Mouse (Mus musculus) heart, adult 11 months (tissue): ENCODE measurements around the gene Tcaf1.

Source experiments
- DNase-seq: peaks from one replicate; pipeline ENCODE4 v3.0.0; 2022

Tcaf1 gene

GRCm38 (mm10) chr6:42709291-42710211 is at the start of gene Tcaf1:
TSS of gene Tcaf1 (minus strand) at chr6:42710088.
- peak; percentile 99 for DNase-seq

- DNase-seq: no peak
Observed at GRCm38 (mm10) chr6:42756104-42756503, 46.2 kb upstream of the Tcaf1 start, which contains the start of gene Olfr38. TSS of gene Olfr38 (plus strand) at chr6:42756404.

- DNase-seq: no peak
Observed at GRCm38 (mm10) chr6:42747846-42748245, 38.0 kb upstream of the Tcaf1 start.

- no peak for DNase-seq
Observed at GRCm38 (mm10) chr6:42742303-42742702, 32.4 kb upstream of the Tcaf1 start.

- no peak for DNase-seq
Observed at GRCm38 (mm10) chr6:42739071-42739470, 29.2 kb upstream of the Tcaf1 start, which contains the start of gene Olfr453. TSS of gene Olfr453 (plus strand) at chr6:42739371.

- DNase-seq: no peak
Observed at GRCm38 (mm10) chr6:42717973-42718372, 8.1 kb upstream of the Tcaf1 start.

- peak; percentile 68 for DNase-seq
Observed at GRCm38 (mm10) chr6:42714668-42715067, 4.8 kb upstream of the Tcaf1 start.

- peak; percentile 99 for DNase-seq
Observed at GRCm38 (mm10) chr6:42692517-42693190, 17.2 kb downstream of the Tcaf1 start.

- peak; percentile 99 for DNase-seq
Observed at GRCm38 (mm10) chr6:42692154-42692516, 17.8 kb downstream of the Tcaf1 start.

GRCm38 (mm10) chr6:42689761-42690160 is 20.1 kb downstream of the Tcaf1 start:
- DNase-seq: no peak

GRCm38 (mm10) chr6:42687907-42688306 is 22.0 kb downstream of the Tcaf1 start:
- DNase-seq: peak; percentile 61

- DNase-seq: no peak
Observed at GRCm38 (mm10) chr6:42680077-42680476, 29.8 kb downstream of the Tcaf1 start.

GRCm38 (mm10) chr6:42676011-42676410 is 33.9 kb downstream of the Tcaf1 start:
- DNase-seq: peak; percentile 69

- DNase-seq: no peak
Observed at GRCm38 (mm10) chr6:42671767-42672166, 38.1 kb downstream of the Tcaf1 start.

GRCm38 (mm10) chr6:42667722-42668121 is 42.2 kb downstream of the Tcaf1 start:
- DNase-seq: no peak

GRCm38 (mm10) chr6:42661739-42662138 is 48.1 kb downstream of the Tcaf1 start:
- peak; percentile 28 for DNase-seq

- peak; percentile 100 for DNase-seq
Observed at GRCm38 (mm10) chr6:42644912-42645549, 64.9 kb downstream of the Tcaf1 start, which contains the start of gene Tcaf2. TSS of gene Tcaf2 (minus strand) at chr6:42645254.

- DNase-seq: no peak
Observed at GRCm38 (mm10) chr6:42634393-42634792, 75.5 kb downstream of the Tcaf1 start.

GRCm38 (mm10) chr6:42631395-42631794 is 78.5 kb downstream of the Tcaf1 start:
- no peak for DNase-seq
